Mouse (Mus musculus) thymus, adult 2 months (tissue): ENCODE measurements at regions not wholly inside any gene's neighbourhood (a gene's known extent, or its start where the extent isn't known, plus 50 kb on each side); places are given as distances from the start of the nearest gene placed in this dataset.

ENCODE experiments used
- CTCF ChIP-seq: fragments of 200-500 bp; IDR thresholded peaks from 2 replicates; pipeline ENCODE4 v1.5.1; 2012; ENCODE audit warnings: mild to moderate bottlenecking, control low read depth, low read length, moderate library complexity, borderline replicate concordance; ENCODE audit not compliant: control insufficient read depth, poor library complexity, insufficient read depth; ENCODE audit errors: extremely low read depth
- POLR2A ChIP-seq: fragments of 200-500 bp; IDR thresholded peaks from 2 replicates; pipeline ENCODE4 v1.6.1; 2012; ENCODE audit warnings: mild to moderate bottlenecking, low read length, control low read depth, moderate library complexity; ENCODE audit not compliant: control insufficient read depth, poor library complexity, insufficient read depth; ENCODE audit errors: extremely low read depth

DNA sequence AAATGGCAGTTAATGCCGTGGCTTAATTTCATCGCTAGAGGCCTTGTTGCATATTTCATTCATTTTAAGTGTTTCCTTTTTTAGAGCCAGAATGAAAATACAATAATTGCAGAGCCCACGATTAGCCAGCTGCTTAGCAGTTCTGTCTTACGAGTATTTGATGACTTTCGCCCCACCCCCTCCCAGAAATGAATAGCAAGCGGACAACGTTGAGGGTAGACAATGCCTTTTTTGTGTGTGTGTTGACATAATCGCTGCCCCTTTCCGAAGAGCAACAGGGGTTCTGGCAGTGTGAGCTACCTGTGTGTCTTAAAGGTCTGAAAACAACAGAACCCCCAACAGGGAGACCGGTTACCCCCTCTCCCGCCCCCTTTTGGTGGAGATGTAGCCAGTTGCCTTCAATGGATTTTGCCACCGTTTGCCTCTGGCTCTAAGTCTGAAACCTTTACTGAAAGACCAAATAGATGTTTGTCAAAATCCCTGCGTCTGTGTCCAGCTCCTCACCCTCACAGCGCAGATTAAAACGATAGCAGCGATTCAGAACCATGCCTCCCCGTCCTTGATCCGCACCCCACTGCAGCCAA, 242.6 kb upstream of the Gm6793 start:
- TF ChIP-seq CTCF: no peak
- no peak for TF ChIP-seq POLR2A
